Mouse (Mus musculus) testis, adult 2 months (tissue): ENCODE measurements around the gene Babam2.

Experiments used
- CTCF ChIP-seq: fragments of 200-500 bp; IDR thresholded peaks from 2 replicates; pipeline ENCODE4 v1.5.1; 2012; ENCODE audit warnings: low read depth, mild to moderate bottlenecking, inconsistent platforms, low read length, moderate library complexity; ENCODE audit not compliant: control insufficient read depth, insufficient read depth, insufficient replicate concordance
- POLR2A ChIP-seq: fragments of 200-500 bp; IDR thresholded peaks from 2 replicates; pipeline ENCODE4 v1.6.1; 2012; ENCODE audit warnings: low read depth, mild to moderate bottlenecking, inconsistent platforms, low read length, moderate library complexity; ENCODE audit not compliant: control insufficient read depth

GRCm38 (mm10) chr5:31866071-31866470, 168.6 kb downstream of the Babam2 start:
- TF ChIP-seq POLR2A = no peak
- TF ChIP-seq CTCF = no peak
